Mouse (Mus musculus) liver, embryonic 13.5 days (tissue): ENCODE results near the gene Trpm1. TPM values are rescaled to one million over a fixed set of nuclear protein-coding genes. Genes with fewer than 3 reads are reported as not detected.

Source experiments
- ATAC-seq: fragments of 200-750 bp; cut with Nextera tagmentation; 2 replicates; pipeline ENCODE4 v1.8.0; 2017; ENCODE audit warnings: low read depth, mild to moderate bottlenecking, moderate number of reproducible peaks, moderate library complexity
- DNase-seq: peaks from one replicate; pipeline ENCODE4 v3.0.0; 2022
- H3K27ac ChIP-seq: fragments of 300-500 bp; sonication (generic); 2 replicates; pipeline ENCODE4 v1.5.1; 2015; ENCODE audit warnings: moderate library complexity, mild to moderate bottlenecking, inconsistent platforms
- H3K27me3 ChIP-seq: fragments of 300-500 bp; sonication (generic); 2 replicates; pipeline ENCODE4 v1.6.1; 2015; ENCODE audit warnings: mild to moderate bottlenecking, inconsistent platforms
- H3K36me3 ChIP-seq: fragments of 300-500 bp; sonication (generic); 2 replicates; pipeline ENCODE4 v1.6.1; 2015; ENCODE audit warnings: mild to moderate bottlenecking, inconsistent platforms
- H3K4me1 ChIP-seq: fragments of 300-500 bp; sonication (generic); replicated peaks from 2 replicates; pipeline ENCODE4 v1.6.1; 2015; ENCODE audit warnings: inconsistent platforms
- H3K4me2 ChIP-seq: fragments of 300-500 bp; sonication (generic); 2 replicates; pipeline ENCODE4 v1.6.1; 2015; ENCODE audit warnings: inconsistent platforms, mild to moderate bottlenecking, moderate library complexity
- H3K4me3 ChIP-seq: fragments of 300-500 bp; sonication (generic); replicated peaks from 2 replicates; pipeline ENCODE4 v1.5.1; 2015; ENCODE audit warnings: mild to moderate bottlenecking, inconsistent platforms
- H3K9ac ChIP-seq: fragments of 300-500 bp; sonication (generic); 2 replicates; pipeline ENCODE4 v1.6.1; 2015; ENCODE audit warnings: mild to moderate bottlenecking, inconsistent platforms
- H3K9me3 ChIP-seq: fragments of 300-500 bp; sonication (generic); replicated peaks from 2 replicates; pipeline ENCODE4 v1.6.1; 2016; ENCODE audit warnings: inconsistent platforms
- WGBS: fragments of 180-500 bp; shearing (Covaris S2); methylation state at CpG from one replicate; pipeline ENCODE4 v1.1.7; 2015; ENCODE audit not compliant: insufficient replicate concordance; 5-methylcytosine and 5-hydroxymethylcytosine counted together
- polyA plus RNA-seq: library from polyadenylated mRNA; unstranded; fragments of >200 nt; fragmentation: Nextera tagmentation; extraction: Ambion mirVana; gene quantifications from 2 replicates; pipeline ENCODE4 v1.2.1, GENCODE M21; 2015

The Trpm1 gene
- polyA plus RNA-seq, 1 experiment from 2014 or later: not detected

GRCm38 (mm10) chr7:64166025-64166424 is 12.4 kb downstream of the Trpm1 start:
- WGBS: 58% methylated on average over 3 of the region's 3 CpGs
- ATAC-seq (no peak), DNase-seq (no peak)
- no peaks in the 10 kb centered on the region for H3K27me3 ChIP-seq
- no peaks in the 10 kb centered on the region for H3K36me3 ChIP-seq
- no peak overlapping the region for H3K4me3 ChIP-seq
- no peaks in the 10 kb centered on the region for H3K9me3 ChIP-seq
- H3K9ac ChIP-seq: no peak overlapping the region
- no peak overlapping the region for H3K27ac ChIP-seq
- no peak overlapping the region for H3K4me2 ChIP-seq
- H3K4me1 ChIP-seq: no peaks in the 10 kb centered on the region

GRCm38 (mm10) chr7:64166724-64167123 is 13.1 kb downstream of the Trpm1 start:
- DNase-seq (no peak), ATAC-seq (no peak)
- no peaks in the 10 kb centered on the region for H3K27me3 ChIP-seq
- no peak overlapping the region for H3K27ac ChIP-seq
- H3K4me3 ChIP-seq: no peak overlapping the region
- no peaks in the 10 kb centered on the region for H3K4me1 ChIP-seq
- no peaks in the 10 kb centered on the region for H3K36me3 ChIP-seq
- no peak overlapping the region for H3K4me2 ChIP-seq
- no peak overlapping the region for H3K9ac ChIP-seq
- no peaks in the 10 kb centered on the region for H3K9me3 ChIP-seq

GRCm38 (mm10) chr7:64179310-64179709 is 25.7 kb downstream of the Trpm1 start:
- 73% methylated on average over 4 of the region's 4 CpGs for WGBS
- H3K9ac ChIP-seq: no peak overlapping the region
- no peak for ATAC-seq

DNA sequence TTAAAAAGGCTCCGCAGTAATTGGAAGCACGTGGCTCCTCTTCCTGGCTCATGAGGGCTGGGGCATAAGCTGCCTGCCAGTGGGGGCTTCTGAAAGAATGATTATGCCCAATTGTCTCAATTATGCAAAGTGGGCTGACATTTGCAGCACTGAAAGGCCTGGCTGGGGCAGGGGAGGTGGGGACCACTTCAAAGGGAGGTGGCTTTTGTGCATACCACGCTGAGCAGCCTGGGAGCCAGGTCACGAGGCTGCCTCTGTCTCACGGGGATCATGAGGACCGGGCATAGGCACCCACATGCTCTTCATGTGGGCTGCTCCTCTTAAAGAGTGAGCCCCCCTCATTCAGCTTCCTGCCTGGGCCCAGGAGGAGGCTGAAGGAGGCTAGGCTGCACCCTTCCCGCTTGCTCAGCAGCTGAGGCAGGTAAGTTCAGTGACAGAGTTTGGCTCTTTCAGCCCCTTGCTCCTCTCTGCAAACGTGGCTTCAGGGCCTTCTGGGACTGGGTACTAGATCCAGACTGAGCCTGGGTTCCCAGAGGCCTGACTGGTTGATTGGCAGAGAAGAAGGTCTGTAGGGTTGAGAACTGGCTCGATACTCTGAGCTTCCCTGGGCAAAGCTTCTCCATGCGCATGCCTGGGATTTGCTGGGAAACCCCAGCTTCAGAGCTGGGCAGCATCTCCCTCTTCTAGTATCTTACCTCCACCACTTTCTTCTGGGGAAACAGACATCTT is 31.7 kb downstream of the Trpm1 start:
- no peak for ATAC-seq
- no peaks in the 10 kb centered on the region for H3K27me3 ChIP-seq
- H3K36me3 ChIP-seq: no peaks in the 10 kb centered on the region
- no peaks in the 10 kb centered on the region for H3K4me1 ChIP-seq
- DNase-seq: no peak
- 42% methylated on average over 10 of the region's 10 CpGs for WGBS
- H3K4me2 ChIP-seq: no peak overlapping the region
- H3K9me3 ChIP-seq: no peaks in the 10 kb centered on the region
- H3K27ac ChIP-seq: no peak overlapping the region
- no peak overlapping the region for H3K4me3 ChIP-seq
- no peak overlapping the region for H3K9ac ChIP-seq

More at GRCm38 (mm10) chr7:64179310-64179709, 25.7 kb downstream of the Trpm1 start:
- no peak for DNase-seq
- Histone ChIP-seq H3K4me1 (no peaks in the 10 kb centered on the region), H3K27ac (no peak overlapping the region), H3K9me3 (no peaks in the 10 kb centered on the region), H3K4me2 (no peak overlapping the region), H3K27me3 (no peaks in the 10 kb centered on the region), H3K4me3 (no peak overlapping the region), H3K36me3 (no peaks in the 10 kb centered on the region)

DNA sequence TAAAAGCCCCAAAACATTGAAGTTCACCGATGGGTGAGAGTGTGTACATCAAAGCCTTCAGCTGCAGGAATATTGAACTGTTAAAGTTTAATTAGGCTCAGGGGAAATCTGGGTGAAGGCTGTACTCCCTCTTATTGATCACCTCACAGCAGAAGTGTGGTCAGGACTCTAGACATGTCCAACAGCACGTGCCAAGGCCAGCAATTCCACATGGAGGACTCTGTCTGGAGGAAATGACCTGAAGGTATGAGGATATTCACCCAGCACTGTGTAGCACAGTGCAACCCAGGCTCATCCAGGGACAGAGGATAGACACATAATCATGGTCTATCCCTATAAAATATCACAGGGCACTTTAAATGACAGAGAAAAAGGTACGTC is 32.3 kb downstream of the Trpm1 start:
- Histone ChIP-seq H3K9me3 (no peaks in the 10 kb centered on the region), H3K4me3 (no peak overlapping the region), H3K9ac (no peak overlapping the region), H3K4me1 (no peaks in the 10 kb centered on the region), H3K36me3 (no peaks in the 10 kb centered on the region), H3K4me2 (no peak overlapping the region), H3K27me3 (no peaks in the 10 kb centered on the region), H3K27ac (no peak overlapping the region)
- ATAC-seq (no peak), DNase-seq (no peak)
- 50% methylated on average over 3 of the region's 3 CpGs for WGBS

- Histone ChIP-seq H3K9me3 (no peaks in the 10 kb centered on the region), H3K4me3 (no peak overlapping the region), H3K9ac (no peak overlapping the region), H3K4me1 (peaks cover 4% of the 10 kb centered on the region), H3K27me3 (no peaks in the 10 kb centered on the region), H3K4me2 (no peak overlapping the region), H3K27ac (no peak overlapping the region), H3K36me3 (no peaks in the 10 kb centered on the region)
- ATAC-seq: no peak
- no peak for DNase-seq
- 48% methylated on average over 14 of the region's 14 CpGs for WGBS
These were observed 38.8 kb downstream of the Trpm1 start for GRCm38 (mm10) chr7:64192261-64192943.

DNA sequence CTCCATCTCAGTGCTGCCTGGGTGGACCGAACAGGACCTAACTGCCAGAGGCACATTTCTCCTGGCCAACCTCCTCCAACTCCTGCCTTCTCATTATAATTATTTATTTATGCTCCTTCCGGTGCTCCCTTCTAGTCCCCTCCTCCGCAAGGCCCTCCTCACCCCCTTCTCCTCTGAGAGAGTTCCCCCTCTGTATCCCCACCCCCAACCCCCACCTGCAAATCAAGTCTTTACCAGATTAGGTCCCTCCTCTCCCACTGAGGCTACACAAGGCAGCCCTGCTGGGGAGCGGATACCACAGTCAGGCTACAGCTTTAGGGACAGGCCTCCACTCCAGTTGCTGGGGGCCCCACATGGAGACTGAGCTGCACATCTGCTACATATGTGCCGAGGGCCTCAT is 39.8 kb downstream of the Trpm1 start:
- WGBS: 61% methylated on average over 5 of the region's 5 CpGs
- no peak overlapping the region for H3K4me3 ChIP-seq
- DNase-seq (no peak), ATAC-seq (no peak)
- H3K27me3 ChIP-seq: no peaks in the 10 kb centered on the region
- no peak overlapping the region for H3K4me2 ChIP-seq
- H3K27ac ChIP-seq: no peak overlapping the region
- no peak overlapping the region for H3K9ac ChIP-seq
- H3K4me1 ChIP-seq: peaks cover 4% of the 10 kb centered on the region
- H3K9me3 ChIP-seq: no peaks in the 10 kb centered on the region
- no peaks in the 10 kb centered on the region for H3K36me3 ChIP-seq

DNA sequence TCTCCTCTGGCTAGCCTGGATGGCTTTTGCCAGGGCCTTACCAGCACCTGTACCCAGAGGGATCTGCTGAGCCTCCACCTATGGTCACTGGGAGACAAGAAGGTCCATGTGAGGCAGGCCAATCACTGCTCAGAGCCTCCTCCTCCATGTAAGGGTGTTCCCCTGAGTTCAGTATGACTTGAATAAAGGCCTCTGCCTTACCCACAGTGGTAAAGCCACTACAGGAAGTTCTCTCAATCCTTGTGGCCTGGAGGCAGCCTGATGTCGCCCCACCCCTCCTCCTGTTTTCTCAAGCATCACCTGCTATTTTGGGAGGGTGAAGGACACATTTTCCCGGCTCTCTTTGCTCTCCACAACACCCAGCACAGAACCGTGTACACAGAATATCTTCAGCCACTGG is 42.5 kb downstream of the Trpm1 start:
- no peak overlapping the region for H3K27ac ChIP-seq
- no peaks in the 10 kb centered on the region for H3K9me3 ChIP-seq
- no peak for ATAC-seq
- H3K27me3 ChIP-seq: no peaks in the 10 kb centered on the region
- no peak overlapping the region for H3K4me3 ChIP-seq
- no peak for DNase-seq
- H3K36me3 ChIP-seq: no peaks in the 10 kb centered on the region
- no peak overlapping the region for H3K4me2 ChIP-seq
- 35% methylated on average over 3 of the region's 3 CpGs for WGBS
- H3K4me1 ChIP-seq: peaks cover 4% of the 10 kb centered on the region
- H3K9ac ChIP-seq: no peak overlapping the region

GRCm38 (mm10) chr7:64208700-64209099 is 55.1 kb downstream of the Trpm1 start:
- no peak overlapping the region for H3K4me3 ChIP-seq
- no peaks in the 10 kb centered on the region for H3K9me3 ChIP-seq
- H3K4me2 ChIP-seq: no peak overlapping the region
- H3K27ac ChIP-seq: no peak overlapping the region
- WGBS: 55% methylated on average over 5 of the region's 5 CpGs
- H3K4me1 ChIP-seq: no peaks in the 10 kb centered on the region
- H3K9ac ChIP-seq: no peak overlapping the region
- ATAC-seq (no peak), DNase-seq (no peak)
- no peaks in the 10 kb centered on the region for H3K27me3 ChIP-seq
- H3K36me3 ChIP-seq: no peaks in the 10 kb centered on the region

DNA sequence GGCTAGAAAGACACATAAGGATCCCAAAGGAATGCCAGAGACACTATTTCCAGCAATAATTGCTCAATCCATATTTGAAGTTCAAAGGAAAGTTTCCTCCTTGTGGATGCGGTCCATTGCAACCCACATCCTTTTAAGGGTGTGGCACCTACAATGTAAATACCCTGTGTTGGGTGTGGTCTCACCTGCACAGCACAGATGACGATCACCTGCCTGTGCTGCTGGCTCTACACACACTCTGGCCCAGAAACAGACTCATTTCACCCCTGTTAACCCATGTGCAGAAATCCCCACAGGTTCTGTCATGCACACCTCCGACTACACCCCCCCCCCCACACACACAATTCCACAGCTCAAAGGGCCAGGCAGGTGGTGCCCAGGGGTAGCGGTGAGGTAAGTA is 59.2 kb downstream of the Trpm1 start:
- DNase-seq: no peak
- Histone ChIP-seq H3K27ac (no peak overlapping the region), H3K4me1 (no peaks in the 10 kb centered on the region), H3K9ac (no peak overlapping the region), H3K27me3 (no peaks in the 10 kb centered on the region), H3K9me3 (no peaks in the 10 kb centered on the region), H3K4me3 (no peak overlapping the region), H3K36me3 (no peaks in the 10 kb centered on the region), H3K4me2 (no peak overlapping the region)
- 69% methylated on average over 4 of the region's 4 CpGs for WGBS
- no peak for ATAC-seq

GRCm38 (mm10) chr7:64214066-64214465 is 60.4 kb downstream of the Trpm1 start:
- no peak overlapping the region for H3K4me3 ChIP-seq
- H3K4me2 ChIP-seq: no peak overlapping the region
- H3K27me3 ChIP-seq: no peaks in the 10 kb centered on the region
- H3K4me1 ChIP-seq: no peaks in the 10 kb centered on the region
- H3K9ac ChIP-seq: no peak overlapping the region
- no peaks in the 10 kb centered on the region for H3K36me3 ChIP-seq
- DNase-seq (no peak), ATAC-seq (no peak)
- H3K9me3 ChIP-seq: no peaks in the 10 kb centered on the region
- 57% methylated on average over 4 of the region's 4 CpGs for WGBS
- H3K27ac ChIP-seq: no peak overlapping the region

- Histone ChIP-seq H3K4me2 (no peak overlapping the region), H3K9me3 (no peaks in the 10 kb centered on the region), H3K27me3 (no peaks in the 10 kb centered on the region), H3K4me1 (no peaks in the 10 kb centered on the region), H3K36me3 (no peaks in the 10 kb centered on the region), H3K4me3 (no peak overlapping the region), H3K27ac (no peak overlapping the region), H3K9ac (no peak overlapping the region)
- DNase-seq (no peak), ATAC-seq (no peak)
- 63% methylated on average over 4 of the region's 4 CpGs for WGBS
These were observed 62.0 kb downstream of the Trpm1 start for GRCm38 (mm10) chr7:64215613-64216012.
